Mouse (Mus musculus) kidney, adult 8-10 months (tissue): ENCODE measurements around the gene Tomm20.
"Not testable (repeated sequence)": the region's sequence is repeated elsewhere in the genome, so short reads cannot be mapped to it uniquely, and the experiment has no call there.

ENCODE experiments used
- DNase-seq, 2 experiments: peaks; one replicate each; pipeline ENCODE4 v3.0.0; 2022

The Tomm20 gene

DNA sequence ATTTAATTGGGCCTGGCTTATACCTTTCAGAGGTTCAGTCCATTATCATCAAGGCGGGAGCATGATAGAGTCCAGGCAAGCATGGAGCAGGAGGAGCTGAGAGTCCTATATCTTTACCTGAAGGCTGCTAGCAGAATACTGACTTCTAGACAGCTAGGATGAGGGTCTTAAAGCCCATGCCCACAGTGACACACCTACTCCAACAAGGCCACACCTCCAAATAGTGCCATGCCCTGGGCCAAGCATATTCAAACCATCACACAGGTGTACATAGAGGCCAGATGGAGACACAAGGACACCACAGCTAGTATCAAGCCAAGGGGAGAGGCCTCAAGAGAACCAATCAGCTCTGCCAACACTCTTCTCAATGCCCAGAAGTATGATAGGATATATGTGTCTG is 63.1 kb downstream of the Tomm20 start:
- not testable (repeated sequence) for DNase-seq

DNA sequence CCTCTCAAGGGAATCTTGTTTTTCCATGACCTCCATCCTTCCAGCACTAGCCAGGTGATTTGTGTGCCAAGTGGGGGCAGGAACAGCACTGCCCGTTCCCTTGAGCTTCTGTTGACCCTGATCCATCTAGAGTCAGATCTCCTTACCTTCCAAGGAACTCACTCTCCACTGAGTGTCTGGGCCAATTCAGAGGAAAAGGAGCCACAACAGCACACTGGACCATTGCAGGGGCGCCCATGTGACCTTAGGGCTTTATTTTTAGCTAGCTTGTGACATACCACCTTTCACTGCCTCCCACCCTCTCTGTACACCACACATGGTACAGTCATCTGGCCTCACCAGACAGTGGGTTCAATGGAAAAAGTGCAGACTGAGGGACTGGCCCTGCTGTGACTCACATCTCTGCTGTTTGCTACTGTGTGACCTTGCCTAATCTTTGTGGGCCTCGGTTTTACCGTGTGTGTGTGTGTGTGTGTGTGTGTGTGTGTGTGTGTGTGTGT is 64.0 kb downstream of the Tomm20 start:
- no peak for DNase-seq
